Mouse (Mus musculus): ENCODE results near the gene Gys1.

GRCm38 (mm10) chr7:45463987-45464778 lies 29.5 kb downstream of the Gys1 start:
- TF ChIP-seq POLR2A (IDR thresholded peaks at IDR 0.05; ENCODE audit: low read depth, low read length) (no peak), EP300 (IDR thresholded peaks at IDR 0.05; ENCODE audit: low read length) (no peak), ZC3H11A (IDR thresholded peaks at IDR 0.05; ENCODE audit: low read depth, low read length) (no peak), CHD2 (IDR thresholded peaks at IDR 0.05; ENCODE audit: low read length) (no peak), ZNF384 (IDR thresholded peaks at IDR 0.05; ENCODE audit: low read depth, low read length) (no peak), POLR2AphosphoS2 (IDR thresholded peaks at IDR 0.05; ENCODE audit: low read depth, low read length) (no peak), GABPA (IDR thresholded peaks at IDR 0.05; ENCODE audit: insufficient replicate concordance, low read depth, low read length) (no peak), JUN (IDR thresholded peaks at IDR 0.05; ENCODE audit: insufficient read depth, low read depth, low read length) (no peak), CTCF (conservative IDR thresholded peaks at IDR 0.05 in 1 of 2, IDR thresholded peaks at IDR 0.05 in 1 of 2; ENCODE audit: low read depth in 2 of 2, low read length in 2 of 2) (no peak)

Measured in CH12.LX (cell line).